Mouse (Mus musculus) heart, embryonic 11.5 days (tissue): ENCODE measurements at regions not wholly inside any gene's neighbourhood (a gene's known extent, or its start where the extent isn't known, plus 50 kb on each side); places are given as distances from the start of the nearest gene placed in this dataset.

ENCODE experiments used
- ATAC-seq: fragments of 200-750 bp; cut with Nextera tagmentation; replicated peaks from 2 replicates; pipeline ENCODE4 v1.8.0; 2017; ENCODE audit warnings: moderate library complexity; ENCODE audit not compliant: insufficient number of reproducible peaks, low FRiP score, low TSS enrichment
- H3K27ac ChIP-seq: fragments of 300-500 bp; sonication (generic); 2 replicates; pipeline ENCODE4 v1.5.1; 2014; ENCODE audit warnings: mild to moderate bottlenecking, low read depth, low read length
- H3K27me3 ChIP-seq: fragments of 300-500 bp; sonication (generic); 2 replicates; pipeline ENCODE4 v1.6.1; 2014; ENCODE audit warnings: mild to moderate bottlenecking, low read length, mixed read lengths; ENCODE audit not compliant: control insufficient read depth, insufficient read depth
- H3K36me3 ChIP-seq: fragments of 300-500 bp; sonication (generic); 2 replicates; pipeline ENCODE4 v1.6.1; 2014; ENCODE audit warnings: mild to moderate bottlenecking, low read length, moderate library complexity, mixed read lengths; ENCODE audit not compliant: control insufficient read depth, insufficient read depth
- H3K4me1 ChIP-seq: fragments of 300-500 bp; sonication (generic); 2 replicates; pipeline ENCODE4 v1.6.1; 2014; ENCODE audit warnings: low read length; ENCODE audit not compliant: control insufficient read depth, insufficient read depth
- H3K4me2 ChIP-seq: fragments of 300-500 bp; sonication (generic); 2 replicates; pipeline ENCODE4 v1.6.1; 2014; ENCODE audit warnings: mild to moderate bottlenecking, moderate library complexity
- H3K4me3 ChIP-seq: fragments of 300-500 bp; sonication (generic); 2 replicates; pipeline ENCODE4 v1.5.1; 2014; ENCODE audit warnings: low read depth, low read length
- H3K9ac ChIP-seq: fragments of 300-500 bp; sonication (generic); 2 replicates; pipeline ENCODE4 v1.6.1; 2014; ENCODE audit warnings: mild to moderate bottlenecking, low read depth, low read length, moderate library complexity
- H3K9me3 ChIP-seq: fragments of 300-500 bp; sonication (generic); replicated peaks from 2 replicates; pipeline ENCODE4 v1.6.1; 2016; ENCODE audit warnings: low read length; ENCODE audit not compliant: control insufficient read depth
- WGBS: fragments of 180-500 bp; shearing (Covaris S2); extraction: QIAGEN DNeasy Blood & Tissue Kit; methylation state at CpG from one replicate; pipeline ENCODE4 v1.1.7; 2014; ENCODE audit not compliant: insufficient replicate concordance; 5-methylcytosine and 5-hydroxymethylcytosine counted together

- H3K36me3 ChIP-seq = no peaks in the 10 kb centered on the region
- no peaks in the 10 kb centered on the region for H3K9me3 ChIP-seq
- H3K27ac ChIP-seq = no peak overlapping the region
- H3K4me1 ChIP-seq = no peaks in the 10 kb centered on the region
- no peak overlapping the region for H3K4me2 ChIP-seq
- H3K27me3 ChIP-seq = no peaks in the 10 kb centered on the region
- H3K9ac ChIP-seq = no peak overlapping the region
- 79% methylated on average over 8 of the region's 8 CpGs for WGBS
- H3K4me3 ChIP-seq = no peak overlapping the region
- ATAC-seq = no peak
Measured at GRCm38 (mm10) chr4:125765171-125765570, 259.2 kb upstream of the Csf3r start.

- Histone ChIP-seq H3K4me2 (no peak overlapping the region), H3K27ac (no peak overlapping the region), H3K4me3 (no peak overlapping the region), H3K9ac (no peak overlapping the region), H3K4me1 (no peaks in the 10 kb centered on the region), H3K36me3 (no peaks in the 10 kb centered on the region), H3K27me3 (peaks cover 19% of the 10 kb centered on the region), H3K9me3 (no peaks in the 10 kb centered on the region)
- WGBS = 85% methylated on average over 4 of the region's 4 CpGs
- no peak for ATAC-seq
Measured at GRCm38 (mm10) chr4:125777126-125777525, 247.2 kb upstream of the Csf3r start.

DNA sequence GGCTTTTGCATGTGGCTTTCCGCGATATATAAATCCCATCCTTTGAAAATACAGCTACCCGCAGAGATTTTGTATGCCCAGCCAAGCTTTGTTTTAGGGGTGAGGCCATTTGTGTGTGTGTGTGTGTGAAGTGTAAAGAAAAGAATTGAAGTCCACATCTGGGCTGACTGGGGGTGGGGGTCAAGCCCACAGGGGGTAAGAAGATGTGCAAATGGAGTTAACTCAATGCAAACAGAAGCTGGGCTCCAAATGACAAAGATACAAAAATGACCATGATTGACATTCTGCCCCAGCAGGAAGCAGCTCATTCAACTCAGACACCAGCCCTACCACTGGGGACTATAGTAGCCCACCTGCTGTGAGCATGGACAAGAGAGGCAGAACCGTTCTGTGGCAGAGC, 244.2 kb upstream of the Csf3r start:
- no peak overlapping the region for H3K9ac ChIP-seq
- H3K4me2 ChIP-seq = no peak overlapping the region
- no peak for ATAC-seq
- WGBS = 26% methylated on average over 4 of the region's 4 CpGs
- no peaks in the 10 kb centered on the region for H3K36me3 ChIP-seq
- no peak overlapping the region for H3K4me3 ChIP-seq
- no peaks in the 10 kb centered on the region for H3K4me1 ChIP-seq
- no peaks in the 10 kb centered on the region for H3K9me3 ChIP-seq
- peaks cover 19% of the 10 kb centered on the region for H3K27me3 ChIP-seq
- no peak overlapping the region for H3K27ac ChIP-seq

DNA sequence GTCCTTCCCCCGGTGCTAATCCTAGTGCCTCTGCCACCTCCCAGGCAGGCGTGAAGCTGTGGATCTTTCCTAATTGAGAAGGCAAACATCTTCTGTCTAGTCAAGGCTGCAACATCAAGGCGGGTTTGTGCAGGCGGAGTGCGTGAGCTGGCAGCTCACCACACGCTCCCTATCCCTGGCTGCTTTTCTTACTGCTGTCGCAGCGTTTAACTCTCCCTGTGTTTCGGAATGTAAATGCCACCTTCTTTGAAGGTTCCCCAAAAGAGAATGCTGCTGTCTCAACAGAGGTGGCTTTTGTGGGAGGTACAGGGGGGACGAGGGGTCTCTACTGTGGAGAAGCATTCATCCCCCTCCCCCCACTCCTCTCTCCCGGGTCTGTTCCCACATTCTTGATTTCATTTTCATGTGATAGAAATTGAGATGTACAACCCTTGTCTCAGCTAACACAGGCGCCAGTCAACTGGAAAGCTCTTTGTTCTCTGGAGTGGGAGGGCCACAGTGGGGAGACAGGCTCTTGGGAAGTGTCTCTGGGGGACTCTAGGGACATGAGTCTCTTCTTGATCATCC, 243.3 kb upstream of the Csf3r start:
- H3K4me1 ChIP-seq = no peaks in the 10 kb centered on the region
- ATAC-seq = no peak
- 12% methylated on average over 12 of the region's 12 CpGs for WGBS
- no peak overlapping the region for H3K4me3 ChIP-seq
- H3K36me3 ChIP-seq = no peaks in the 10 kb centered on the region
- no peaks in the 10 kb centered on the region for H3K9me3 ChIP-seq
- no peak overlapping the region for H3K9ac ChIP-seq
- H3K4me2 ChIP-seq = no peak overlapping the region
- H3K27me3 ChIP-seq = peaks cover 19% of the 10 kb centered on the region
- no peak overlapping the region for H3K27ac ChIP-seq

DNA sequence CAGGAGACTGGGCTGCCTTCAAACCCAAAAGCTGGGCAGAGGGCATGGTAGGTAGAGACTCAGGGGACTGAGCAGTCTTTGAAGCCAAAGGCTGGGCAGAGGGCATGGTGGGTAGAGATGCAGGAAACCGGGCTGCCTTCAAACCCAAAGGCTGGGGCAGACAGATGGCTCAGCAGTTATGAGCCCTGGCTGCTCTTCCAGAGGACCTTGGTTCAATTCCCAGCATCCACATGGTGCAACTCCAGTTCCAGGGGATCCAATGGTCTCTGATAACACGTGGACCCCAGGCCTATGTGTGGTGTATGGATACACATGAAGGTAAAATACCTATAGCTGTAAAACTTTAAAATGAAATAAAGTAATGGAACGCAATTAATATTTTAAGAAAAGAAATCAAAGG, 242.0 kb upstream of the Csf3r start:
- H3K27ac ChIP-seq = no peak overlapping the region
- H3K36me3 ChIP-seq = no peaks in the 10 kb centered on the region
- H3K4me2 ChIP-seq = no peak overlapping the region
- 81% methylated on average over 3 of the region's 3 CpGs for WGBS
- no peaks in the 10 kb centered on the region for H3K9me3 ChIP-seq
- ATAC-seq = no peak
- H3K4me1 ChIP-seq = no peaks in the 10 kb centered on the region
- no peak overlapping the region for H3K9ac ChIP-seq
- peaks cover 19% of the 10 kb centered on the region for H3K27me3 ChIP-seq
- no peak overlapping the region for H3K4me3 ChIP-seq

GRCm38 (mm10) chr4:125786083-125786482, 238.3 kb upstream of the Csf3r start:
- H3K27me3 ChIP-seq = peaks cover 4% of the 10 kb centered on the region; the same call in 1 of the 2 replicates
- no peak overlapping the region for H3K27ac ChIP-seq
- H3K9ac ChIP-seq = no peak overlapping the region
- no peaks in the 10 kb centered on the region for H3K9me3 ChIP-seq
- H3K4me3 ChIP-seq = no peak overlapping the region
- ATAC-seq = no peak
- no peaks in the 10 kb centered on the region for H3K4me1 ChIP-seq
- WGBS = 31% methylated on average over 3 of the region's 3 CpGs
- H3K36me3 ChIP-seq = no peaks in the 10 kb centered on the region
- no peak overlapping the region for H3K4me2 ChIP-seq

- 63% methylated on average over 4 of the region's 4 CpGs for WGBS
- no peaks in the 10 kb centered on the region for H3K36me3 ChIP-seq
- H3K9me3 ChIP-seq = no peaks in the 10 kb centered on the region; the same call in 1 of the 2 replicates
- ATAC-seq = no peak
- no peak overlapping the region for H3K4me3 ChIP-seq
- no peaks in the 10 kb centered on the region for H3K27me3 ChIP-seq
- H3K4me2 ChIP-seq = no peak overlapping the region
- H3K4me1 ChIP-seq = no peaks in the 10 kb centered on the region
- no peak overlapping the region for H3K9ac ChIP-seq
- no peak overlapping the region for H3K27ac ChIP-seq
Measured at GRCm38 (mm10) chr4:125794679-125795078, 229.7 kb upstream of the Csf3r start.

DNA sequence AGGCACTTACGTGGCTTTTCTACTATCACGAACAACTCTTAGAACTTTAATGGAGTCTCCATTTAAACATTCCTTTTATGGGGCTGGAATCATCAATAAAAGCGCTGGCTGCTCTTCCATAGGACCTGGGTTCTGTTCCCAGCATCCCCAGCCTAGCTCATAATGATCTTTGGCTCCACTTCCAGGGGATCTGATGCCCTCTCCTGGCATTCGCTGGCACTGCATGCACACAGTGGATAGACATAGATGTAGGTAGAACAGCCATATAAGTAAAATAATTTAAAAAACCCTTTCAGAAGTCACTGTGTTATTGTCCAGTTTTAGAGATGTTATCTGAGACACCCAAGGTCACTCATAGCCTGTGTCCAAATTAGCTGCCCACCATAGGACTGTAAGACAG, 216.4 kb upstream of the Csf3r start:
- Histone ChIP-seq H3K27ac (no peak overlapping the region), H3K36me3 (no peaks in the 10 kb centered on the region), H3K9me3 (no peaks in the 10 kb centered on the region), H3K4me1 (no peaks in the 10 kb centered on the region), H3K4me2 (no peak overlapping the region), H3K27me3 (peaks cover 4% of the 10 kb centered on the region; the same call in 1 of the 2 replicates), H3K9ac (no peak overlapping the region), H3K4me3 (no peak overlapping the region)
- no peak for ATAC-seq
- 85% methylated on average over 4 of the region's 4 CpGs for WGBS

- no peak overlapping the region for H3K4me3 ChIP-seq
- WGBS = 42% methylated on average over 9 of the region's 9 CpGs
Measured at GRCm38 (mm10) chr4:125809446-125810108, 214.8 kb upstream of the Csf3r start.

More at GRCm38 (mm10) chr4:125809446-125810108, 214.8 kb upstream of the Csf3r start:
- Histone ChIP-seq H3K9me3 (no peaks in the 10 kb centered on the region), H3K4me1 (no peaks in the 10 kb centered on the region), H3K27ac (no peak overlapping the region), H3K27me3 (0 out of 2 replicates have a peak, but pooled peaks cover 4% of the 10 kb centered on the region), H3K9ac (no peak overlapping the region), H3K4me2 (no peak overlapping the region), H3K36me3 (no peaks in the 10 kb centered on the region)
- no peak for ATAC-seq
